Mouse (Mus musculus): ENCODE measurements at regions not wholly inside any gene's neighbourhood (a gene's known extent, or its start where the extent isn't known, plus 50 kb on each side); places are given as distances from the start of the nearest gene placed in this dataset.

- TF ChIP-seq CTCF (IDR thresholded peaks at IDR 0.05; ENCODE audit: control insufficient read depth, insufficient read depth, insufficient read length) (no peak), MAX (IDR thresholded peaks at IDR 0.05) (no peak)
Measured at GRCm38 (mm10) chr10:118044840-118045239, 96.8 kb upstream of the Mdm1 start.

Data from C2C12 (cell line).